Mouse (Mus musculus) kidney, postnatal 0 days (tissue): ENCODE measurements at regions not wholly inside any gene's neighbourhood (a gene's known extent, or its start where the extent isn't known, plus 50 kb on each side); places are given as distances from the start of the nearest gene placed in this dataset.

Source experiments
- ATAC-seq: fragments of 200-750 bp; cut with Nextera tagmentation; replicated peaks from 2 replicates; pipeline ENCODE4 v1.8.0; 2017; ENCODE audit warnings: low read depth, moderate number of reproducible peaks, moderate TSS enrichment, moderate library complexity; ENCODE audit not compliant: low FRiP score
- DNase-seq: peaks from one replicate; pipeline ENCODE4 v3.0.0-alpha.2; 2016; ENCODE audit warnings: low spot score
- H3K27ac ChIP-seq: fragments of 300-500 bp; sonication (generic); 2 replicates; pipeline ENCODE4 v1.5.1; 2014; ENCODE audit warnings: mild to moderate bottlenecking
- H3K27me3 ChIP-seq: fragments of 300-500 bp; sonication (generic); 2 replicates; pipeline ENCODE4 v1.6.1; 2014; ENCODE audit warnings: low read length, mixed read lengths; ENCODE audit not compliant: insufficient read depth
- H3K36me3 ChIP-seq: fragments of 300-500 bp; sonication (generic); 2 replicates; pipeline ENCODE4 v1.6.1; 2014; ENCODE audit warnings: low read length, mixed read lengths; ENCODE audit not compliant: insufficient read depth
- H3K4me1 ChIP-seq: fragments of 300-500 bp; sonication (generic); replicated peaks from 2 replicates; pipeline ENCODE4 v1.6.1; 2014; ENCODE audit warnings: antibody characterized with exemption, low read length, mixed read lengths; ENCODE audit not compliant: insufficient read depth
- H3K4me2 ChIP-seq: fragments of 300-500 bp; sonication (generic); 2 replicates; pipeline ENCODE4 v1.6.1; 2014; ENCODE audit warnings: mild to moderate bottlenecking, low read length, moderate library complexity, mixed read lengths
- H3K4me3 ChIP-seq: fragments of 300-500 bp; sonication (generic); replicated peaks from 2 replicates; pipeline ENCODE4 v1.5.1; 2014; ENCODE audit warnings: low read depth, low read length
- H3K9ac ChIP-seq: fragments of 300-500 bp; sonication (generic); 2 replicates; pipeline ENCODE4 v1.6.1; 2014; ENCODE audit warnings: low read depth, low read length
- H3K9me3 ChIP-seq: fragments of 300-500 bp; sonication (generic); replicated peaks from 2 replicates; pipeline ENCODE4 v1.6.1; 2016; ENCODE audit warnings: low read length, inconsistent platforms, mixed read lengths
- CTCF ChIP-seq: IDR thresholded peaks from 2 replicates; pipeline ENCODE4 v1.5.1; 2016; ENCODE audit warnings: antibody characterized with exemption, low read depth, mild to moderate bottlenecking, moderate library complexity
- WGBS: fragments of 180-500 bp; shearing (Covaris S2); extraction: QIAGEN DNeasy Blood & Tissue Kit; methylation state at CpG from one replicate; pipeline ENCODE4 v1.1.7; 2014; 5-methylcytosine and 5-hydroxymethylcytosine counted together

DNA sequence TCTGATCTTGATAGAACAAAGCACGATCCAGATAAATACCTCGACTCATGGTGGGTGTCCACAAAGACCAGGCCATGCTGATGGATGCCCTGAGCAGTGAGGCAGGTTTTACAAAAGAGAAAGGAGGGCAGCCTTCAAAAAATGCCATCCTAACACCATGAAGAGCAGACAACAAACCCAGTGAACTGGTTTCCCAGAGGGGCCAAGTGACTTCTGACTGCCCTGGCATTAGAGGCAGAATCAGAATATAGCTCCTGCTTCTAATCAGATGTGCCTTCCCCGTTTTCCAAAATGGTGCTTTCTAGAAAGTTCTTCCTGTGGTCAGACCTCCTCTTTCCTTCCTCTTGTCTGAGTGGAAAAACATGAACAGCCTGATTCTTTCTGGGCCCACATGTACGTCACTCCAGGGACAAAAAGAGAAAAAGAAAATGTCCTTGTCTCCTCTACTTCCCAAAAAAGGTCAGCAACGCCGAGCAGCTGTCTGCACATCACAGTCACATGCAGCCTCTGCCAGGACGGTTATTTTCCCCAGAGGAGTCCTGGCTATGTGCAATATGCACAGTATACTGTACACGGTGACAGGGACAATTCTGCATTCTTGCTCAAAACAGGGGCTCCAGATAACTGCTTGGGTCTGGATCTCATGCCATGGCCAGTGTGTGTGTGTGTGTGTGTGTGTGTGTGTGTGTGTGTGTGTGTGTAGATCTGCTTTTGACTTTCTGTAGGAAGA lies 94.9 kb upstream of the Gm4791 start:
- no peak for ATAC-seq
- TF ChIP-seq CTCF: no peak
- 48% methylated on average over 8 of the region's 8 CpGs for WGBS
- Histone ChIP-seq H3K27me3 (no peaks in the 10 kb centered on the region), H3K4me3 (no peak overlapping the region), H3K9me3 (no peaks in the 10 kb centered on the region), H3K36me3 (no peaks in the 10 kb centered on the region), H3K4me2 (no peak overlapping the region), H3K4me1 (no peaks in the 10 kb centered on the region), H3K27ac (no peak overlapping the region), H3K9ac (no peak overlapping the region)
- peak; percentile 4 for DNase-seq

DNA sequence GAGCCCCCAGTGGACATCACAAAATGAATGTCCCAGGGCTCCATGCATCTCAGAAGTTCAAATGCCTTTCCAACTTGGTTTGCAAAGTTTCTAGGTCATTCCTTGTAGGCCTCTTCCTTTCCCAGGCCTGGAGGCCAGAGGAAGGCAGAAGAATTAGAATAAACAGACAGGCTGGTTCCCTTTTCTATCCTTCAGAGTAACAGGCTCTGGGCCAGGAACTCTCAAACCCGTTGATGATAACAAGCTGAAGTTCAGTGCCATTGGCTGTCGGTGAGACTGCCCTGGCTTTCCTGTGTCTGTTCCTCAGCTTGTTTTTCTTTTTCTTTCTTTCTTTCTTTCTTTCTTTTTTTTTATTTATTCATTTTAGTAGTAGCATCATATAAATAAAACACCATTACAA lies 99.3 kb upstream of the Gm4791 start:
- no peak overlapping the region for H3K27ac ChIP-seq
- no peaks in the 10 kb centered on the region for H3K4me1 ChIP-seq
- H3K9me3 ChIP-seq: no peaks in the 10 kb centered on the region
- no peak for TF ChIP-seq CTCF
- no peaks in the 10 kb centered on the region for H3K27me3 ChIP-seq
- ATAC-seq (no peak), DNase-seq (no peak)
- no peaks in the 10 kb centered on the region for H3K36me3 ChIP-seq
- H3K4me3 ChIP-seq: no peak overlapping the region
- no peak overlapping the region for H3K9ac ChIP-seq
- no peak overlapping the region for H3K4me2 ChIP-seq
- 48% methylated on average over 2 of the region's 2 CpGs for WGBS

DNA sequence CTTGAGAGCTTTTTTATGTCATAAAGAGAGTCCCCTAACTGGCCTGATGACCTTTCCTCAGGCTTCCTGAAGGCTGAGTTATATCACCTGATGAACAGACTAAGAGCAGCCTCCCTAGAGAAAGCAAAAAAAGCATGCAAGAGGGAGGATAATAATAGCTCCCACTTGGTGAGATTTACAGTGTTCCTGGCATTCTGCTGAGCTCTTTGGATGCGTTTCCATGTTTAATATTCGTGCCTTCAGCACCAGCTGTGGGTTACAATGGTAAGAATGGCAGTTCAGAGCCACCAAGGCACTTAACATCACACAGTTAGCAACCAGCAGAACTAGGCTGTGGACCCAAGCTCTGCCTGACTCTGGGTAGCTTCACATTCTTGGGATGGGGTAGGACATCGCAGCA lies 100.4 kb upstream of the Gm4791 start:
- Histone ChIP-seq H3K4me2 (no peak overlapping the region), H3K4me3 (no peak overlapping the region), H3K27ac (no peak overlapping the region), H3K36me3 (no peaks in the 10 kb centered on the region), H3K9me3 (no peaks in the 10 kb centered on the region), H3K27me3 (no peaks in the 10 kb centered on the region), H3K4me1 (no peaks in the 10 kb centered on the region), H3K9ac (no peak overlapping the region)
- no peak for TF ChIP-seq CTCF
- DNase-seq: no peak
- 57% methylated on average over 3 of the region's 3 CpGs for WGBS
- no peak for ATAC-seq

DNA sequence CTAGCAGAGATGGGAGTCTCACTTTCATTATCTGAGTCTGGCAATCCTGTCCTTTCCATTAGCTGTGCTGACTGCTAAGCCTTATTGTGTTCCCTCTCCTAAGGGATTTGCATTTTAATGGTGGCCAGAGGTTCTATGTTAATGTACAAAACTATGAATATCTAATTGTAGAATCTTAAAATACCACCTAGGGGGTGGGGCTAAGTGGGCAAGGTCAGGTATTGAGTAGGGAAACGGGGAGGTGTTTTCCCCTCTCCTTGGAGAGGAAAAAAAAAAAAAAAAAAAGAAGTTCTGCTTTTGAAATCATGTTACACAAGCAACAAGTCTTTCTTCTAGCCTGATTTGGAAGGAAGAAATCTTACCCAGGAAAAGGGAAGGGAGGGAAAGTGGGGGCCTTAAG lies 106.7 kb upstream of the Gm4791 start:
- 50% methylated on average over 1 of the region's 1 CpGs for WGBS
- Histone ChIP-seq H3K27ac (no peak overlapping the region), H3K4me2 (no peak overlapping the region), H3K9me3 (no peaks in the 10 kb centered on the region), H3K9ac (no peak overlapping the region), H3K4me1 (no peaks in the 10 kb centered on the region), H3K4me3 (no peak overlapping the region), H3K36me3 (no peaks in the 10 kb centered on the region), H3K27me3 (no peaks in the 10 kb centered on the region)
- DNase-seq (no peak), ATAC-seq (no peak)
- TF ChIP-seq CTCF: no peak

DNA sequence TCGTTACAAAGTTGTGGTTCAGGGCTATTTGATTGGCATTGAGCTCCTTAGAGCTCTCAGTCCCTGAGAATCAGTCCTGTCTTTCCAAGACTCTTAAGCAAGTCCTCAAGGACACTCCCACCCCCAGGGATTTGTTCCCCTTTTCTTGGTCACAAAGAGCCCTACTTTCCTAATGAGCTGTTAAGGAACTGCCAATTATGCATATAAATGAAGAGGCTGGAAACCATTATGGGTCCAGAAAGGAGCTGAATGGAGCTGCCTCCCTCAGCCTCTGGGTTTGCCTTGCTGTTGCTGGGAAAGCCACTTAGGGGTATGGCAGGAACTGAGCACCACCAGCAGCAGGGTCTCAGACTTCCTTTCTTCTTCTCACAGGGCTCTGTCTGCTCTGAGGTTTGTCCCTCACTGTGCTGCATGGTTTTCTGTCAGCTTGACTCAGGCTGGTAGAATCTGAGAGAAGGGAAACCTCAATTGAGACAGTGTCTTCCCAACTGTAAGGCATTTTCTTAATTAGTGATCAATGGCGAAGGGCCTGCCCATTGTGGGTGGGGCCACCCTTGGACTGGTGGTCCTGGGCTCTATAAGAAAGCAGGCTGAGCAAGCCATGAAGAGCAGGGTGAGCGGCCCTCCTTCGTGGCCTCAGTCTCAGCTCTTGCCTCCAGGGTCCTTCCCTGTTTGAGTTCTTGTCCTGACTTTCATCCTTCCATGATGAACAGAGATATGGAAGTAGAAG lies 108.4 kb upstream of the Gm4791 start:
- no peaks in the 10 kb centered on the region for H3K9me3 ChIP-seq
- ATAC-seq (no peak), DNase-seq (no peak)
- H3K4me1 ChIP-seq: no peaks in the 10 kb centered on the region
- TF ChIP-seq CTCF: no peak
- no peak overlapping the region for H3K9ac ChIP-seq
- H3K4me3 ChIP-seq: no peak overlapping the region
- WGBS: 73% methylated on average over 4 of the region's 4 CpGs
- H3K27ac ChIP-seq: no peak overlapping the region
- H3K36me3 ChIP-seq: no peaks in the 10 kb centered on the region
- H3K27me3 ChIP-seq: no peaks in the 10 kb centered on the region
- H3K4me2 ChIP-seq: no peak overlapping the region

DNA sequence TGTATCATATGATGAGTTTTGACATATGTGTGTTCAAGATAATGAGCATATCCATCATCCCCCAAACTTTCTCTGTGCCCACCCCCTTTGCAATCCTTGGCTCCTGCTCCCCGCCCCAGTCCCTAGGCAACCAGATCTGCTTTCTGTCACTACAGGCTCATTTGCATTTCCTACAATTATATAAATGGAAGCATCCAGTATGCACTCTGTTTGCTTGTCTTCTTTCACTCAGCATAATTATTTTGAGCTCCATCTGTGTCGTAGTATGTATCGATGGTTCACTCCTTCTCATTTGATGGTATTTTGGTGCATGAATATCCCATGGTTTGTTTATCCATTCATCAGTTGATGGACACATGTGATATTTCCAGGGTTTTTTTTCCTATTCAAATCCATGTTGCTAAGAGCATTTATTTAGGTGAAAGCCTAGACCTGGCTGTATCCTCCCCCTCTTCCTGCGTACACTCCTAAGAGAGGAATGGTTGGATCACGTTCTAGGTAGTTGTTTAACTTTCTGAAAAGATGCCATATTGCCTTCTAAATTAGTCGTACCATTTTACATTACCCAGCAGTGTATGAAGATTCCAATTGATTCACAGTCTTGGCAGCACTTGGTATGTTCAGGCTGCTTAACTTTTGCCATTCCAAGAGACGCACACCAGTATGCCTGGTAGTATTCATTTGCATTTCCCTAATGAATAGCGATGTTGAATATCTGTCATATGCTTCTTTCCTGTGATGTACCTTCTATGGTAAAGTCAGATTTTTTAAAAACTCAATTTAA lies 127.1 kb upstream of the Gm4791 start:
- H3K9ac ChIP-seq: no peak overlapping the region
- no peak overlapping the region for H3K27ac ChIP-seq
- H3K4me2 ChIP-seq: no peak overlapping the region
- H3K9me3 ChIP-seq: no peaks in the 10 kb centered on the region
- H3K27me3 ChIP-seq: no peaks in the 10 kb centered on the region
- H3K36me3 ChIP-seq: no peaks in the 10 kb centered on the region
- no peak overlapping the region for H3K4me3 ChIP-seq
- 87% methylated on average over 8 of the region's 8 CpGs for WGBS
- DNase-seq (no peak), ATAC-seq (no peak)
- no peak for TF ChIP-seq CTCF
- H3K4me1 ChIP-seq: no peaks in the 10 kb centered on the region
